ENCODE assay signal across 14 mouse cellular contexts in genomic region chr2:60148651-60149050, GRCm38 (mm10).
"Had no signal": no experiment of that assay in that cellular context is flagged by ENCODE, and none has a peak within 500 bp of the region (broad histone marks: within the 10 kb centered on the region; RNA-seq: fewer than 3 reads in every experiment).

No protein-coding gene starts in this region.

- DNase-seq: gastrocnemius, postnatal 14 days; gastrocnemius, postnatal 36 days; heart, adult 18-20 months; heart, postnatal 10 days; kidney, adult 18-20 months; kidney, adult 8-10 months; kidney, postnatal 10 days; kidney, postnatal 25 days; kidney, postnatal 4 days; liver; liver, embryonic 13.5 days had no signal

- ATAC-seq: hindbrain, postnatal 0 days; intestine, embryonic 15.5 days; intestine, postnatal 0 days had no signal
